Mouse (Mus musculus) liver, embryonic 15.5 days (tissue): ENCODE data around the gene Gm49601. TPM values are rescaled to one million over a fixed set of nuclear protein-coding genes. Genes with fewer than 3 reads are reported as not detected.

ENCODE experiments used
- ATAC-seq: fragments of 200-750 bp; cut with Nextera tagmentation; 2 replicates; pipeline ENCODE4 v1.8.0; 2017; ENCODE audit warnings: moderate number of reproducible peaks, mild to moderate bottlenecking, moderate library complexity; ENCODE audit not compliant: insufficient read depth
- H3K27ac ChIP-seq: fragments of 300-500 bp; sonication (generic); replicated peaks from 2 replicates; pipeline ENCODE4 v1.5.1; 2015; ENCODE audit warnings: mild to moderate bottlenecking, inconsistent platforms
- H3K27me3 ChIP-seq: fragments of 300-500 bp; sonication (generic); 2 replicates; pipeline ENCODE4 v1.6.1; 2015; ENCODE audit warnings: mild to moderate bottlenecking, inconsistent platforms
- H3K36me3 ChIP-seq: fragments of 300-500 bp; sonication (generic); replicated peaks from 2 replicates; pipeline ENCODE4 v1.6.1; 2015; ENCODE audit warnings: moderate library complexity, mild to moderate bottlenecking, inconsistent platforms
- H3K4me1 ChIP-seq: fragments of 300-500 bp; sonication (generic); replicated peaks from 2 replicates; pipeline ENCODE4 v1.6.1; 2015; ENCODE audit warnings: inconsistent platforms
- H3K4me2 ChIP-seq: fragments of 300-500 bp; sonication (generic); 2 replicates; pipeline ENCODE4 v1.6.1; 2015; ENCODE audit warnings: moderate library complexity, mild to moderate bottlenecking, inconsistent platforms
- H3K4me3 ChIP-seq: fragments of 300-500 bp; sonication (generic); replicated peaks from 2 replicates; pipeline ENCODE4 v1.5.1; 2015; ENCODE audit warnings: mild to moderate bottlenecking, inconsistent platforms
- H3K9ac ChIP-seq: fragments of 300-500 bp; sonication (generic); 2 replicates; pipeline ENCODE4 v1.6.1; 2015; ENCODE audit warnings: moderate library complexity, mild to moderate bottlenecking, inconsistent platforms
- H3K9me3 ChIP-seq: fragments of 300-500 bp; sonication (generic); replicated peaks from 2 replicates; pipeline ENCODE4 v1.6.1; 2016; ENCODE audit warnings: inconsistent platforms
- WGBS: fragments of 180-500 bp; shearing (Covaris S2); methylation state at CpG from one replicate; pipeline ENCODE4 v1.1.7; 2015; ENCODE audit warnings: mixed read lengths; ENCODE audit not compliant: insufficient replicate concordance; 5-methylcytosine and 5-hydroxymethylcytosine counted together
- polyA plus RNA-seq: library from polyadenylated mRNA; unstranded; fragments of >200 nt; fragmentation: Nextera tagmentation; extraction: Ambion mirVana; gene quantifications from 2 replicates; pipeline ENCODE4 v1.2.1, GENCODE M21; 2015

Gene Gm49601
- polyA plus RNA-seq, 1 experiment from 2014 or later = 0.39 TPM

DNA sequence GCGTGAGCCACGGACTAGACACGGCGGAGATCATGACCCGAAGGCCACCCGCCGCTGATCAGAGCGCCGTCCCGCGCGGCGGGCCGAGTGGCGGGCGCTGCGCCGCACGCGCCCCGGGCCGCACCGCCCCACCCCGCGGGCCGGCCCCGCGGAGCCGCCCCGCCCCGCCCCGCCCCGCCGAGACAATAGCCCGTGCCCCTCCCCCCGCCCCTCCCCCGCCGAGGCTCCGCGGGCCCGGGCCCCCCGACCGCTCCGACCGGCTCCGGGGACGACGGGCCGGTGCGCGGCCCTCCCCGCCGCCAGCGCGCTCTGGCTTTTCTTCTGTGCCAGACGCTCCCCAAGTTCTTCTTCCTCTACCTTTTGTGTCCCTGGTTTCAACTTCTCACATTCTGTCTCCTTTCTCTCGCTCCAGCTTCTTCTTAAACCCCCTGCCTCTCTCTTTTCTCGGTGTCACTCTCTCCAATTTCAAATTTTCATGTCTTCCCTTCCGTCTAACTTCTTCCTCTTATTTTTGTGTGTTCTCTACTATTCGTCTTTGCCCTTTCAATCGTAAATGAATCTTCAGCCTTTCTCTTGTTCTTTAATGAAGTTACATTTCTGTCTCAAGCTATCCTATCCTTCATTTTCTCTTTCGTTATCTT is 39.2 kb downstream of the Gm49601 start:
- WGBS = 1% methylated on average over 45 of the region's 62 CpGs
- Histone ChIP-seq H3K9me3 (no peaks in the 10 kb centered on the region), H3K4me3 (peak overlapping the region; percentile 24), H3K36me3 (no peaks in the 10 kb centered on the region), H3K9ac (no peak overlapping the region), H3K27ac (no peak overlapping the region), H3K27me3 (peaks cover 100% of the 10 kb centered on the region), H3K4me1 (peaks cover 34% of the 10 kb centered on the region), H3K4me2 (peak overlapping the region; percentile 49)
- ATAC-seq = no peak

DNA sequence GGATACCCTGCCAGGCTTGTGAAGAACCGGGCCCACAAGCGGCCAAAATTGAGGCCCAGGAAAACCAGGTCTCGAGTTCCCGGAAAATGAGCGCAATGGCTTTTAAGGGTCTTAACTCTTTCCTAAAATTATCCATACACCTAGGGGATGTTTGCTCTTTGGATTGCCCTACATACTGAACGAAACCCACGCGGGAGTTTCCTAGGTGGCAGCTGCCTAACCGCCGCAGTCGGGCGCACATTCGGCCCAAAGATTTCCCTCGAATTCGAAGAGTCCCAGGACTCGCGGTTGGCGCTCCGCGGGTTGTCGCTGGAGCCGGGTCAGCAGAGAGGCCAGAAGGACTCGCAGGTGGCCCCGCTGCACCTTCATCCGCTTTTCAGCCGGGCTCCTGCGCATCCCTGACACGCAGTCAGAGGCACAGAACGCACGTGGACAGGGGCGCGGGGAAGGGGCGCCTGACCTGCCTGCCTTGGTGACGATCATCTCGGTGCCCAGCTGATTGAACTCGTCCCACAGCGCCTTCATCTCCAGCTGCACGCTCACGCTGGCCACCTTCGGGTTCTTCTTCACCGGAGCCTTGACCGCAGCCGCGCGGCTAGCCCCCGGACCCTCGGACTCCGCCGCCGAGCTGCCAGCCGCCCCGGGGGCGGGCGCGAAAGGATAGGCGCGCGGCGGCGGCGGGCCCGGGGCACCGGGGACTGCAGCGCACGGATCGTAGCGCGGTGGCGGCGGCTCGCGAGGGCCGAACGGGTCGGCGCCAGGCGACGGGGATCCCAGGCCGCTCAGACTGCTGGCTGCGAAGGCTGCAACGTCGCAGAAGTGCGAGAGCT is 39.9 kb downstream of the Gm49601 start:
- Histone ChIP-seq H3K4me3 (peak overlapping the region; percentile 24), H3K4me1 (peaks cover 37% of the 10 kb centered on the region), H3K27me3 (peaks cover 100% of the 10 kb centered on the region), H3K9me3 (no peaks in the 10 kb centered on the region), H3K9ac (no peak overlapping the region), H3K4me2 (peak overlapping the region; percentile 49), H3K36me3 (no peaks in the 10 kb centered on the region), H3K27ac (no peak overlapping the region)
- ATAC-seq = no peak
- 2% methylated on average over 83 of the region's 83 CpGs for WGBS

DNA sequence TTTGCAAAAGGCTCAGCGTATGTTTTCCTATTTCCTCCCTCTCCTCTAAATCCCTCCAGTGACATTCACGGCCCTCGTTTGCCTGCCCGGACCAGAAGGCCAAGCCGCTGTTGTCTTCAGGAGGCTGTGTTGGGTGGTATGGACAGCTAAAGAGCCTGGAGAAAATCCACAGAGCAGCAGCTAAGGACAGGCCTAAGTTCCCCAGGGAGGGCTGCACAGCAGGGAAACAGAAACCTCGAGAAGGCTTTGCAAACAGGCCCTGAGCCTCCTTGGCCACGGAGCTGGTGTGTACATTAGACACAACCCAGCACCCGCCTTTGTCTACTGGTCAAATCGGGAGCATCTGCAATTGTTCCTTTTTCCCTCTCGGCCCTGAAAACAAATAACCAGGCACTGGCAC is 40.6 kb downstream of the Gm49601 start:
- no peaks in the 10 kb centered on the region for H3K36me3 ChIP-seq
- H3K4me1 ChIP-seq = peaks cover 33% of the 10 kb centered on the region
- no peak for ATAC-seq
- no peaks in the 10 kb centered on the region for H3K9me3 ChIP-seq
- H3K4me2 ChIP-seq = no peak overlapping the region
- no peak overlapping the region for H3K9ac ChIP-seq
- WGBS = 19% methylated on average over 10 of the region's 10 CpGs
- no peak overlapping the region for H3K27ac ChIP-seq
- H3K27me3 ChIP-seq = peaks cover 100% of the 10 kb centered on the region
- H3K4me3 ChIP-seq = no peak overlapping the region

DNA sequence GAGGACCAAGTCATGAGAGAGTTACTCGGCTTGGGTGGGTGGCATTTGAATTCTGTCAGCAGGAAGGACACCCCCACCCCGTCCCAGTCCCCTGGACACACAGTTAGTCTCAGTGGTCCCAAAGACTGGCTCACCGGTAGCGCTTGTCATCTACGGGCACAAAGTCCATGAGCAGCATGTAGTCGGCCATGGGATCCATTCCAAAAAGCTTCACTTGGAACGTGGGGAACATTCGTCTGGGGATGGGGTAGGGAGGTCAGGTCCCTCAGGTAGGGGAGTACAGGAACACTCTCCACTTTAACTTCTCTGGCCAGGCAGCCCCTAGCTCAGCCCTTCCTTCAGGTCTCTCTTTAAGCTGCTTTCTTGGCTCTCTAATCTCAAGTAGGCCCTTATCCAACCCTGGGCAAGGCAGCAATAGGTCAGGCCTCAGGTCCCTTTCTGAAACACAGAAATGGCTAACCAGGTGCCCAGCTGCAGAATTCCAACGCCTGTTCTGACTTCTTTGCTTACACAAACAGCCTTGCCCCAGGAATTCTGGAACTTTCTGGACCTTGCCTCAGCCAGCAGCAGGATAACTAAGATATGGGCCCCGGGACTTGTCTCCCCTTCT is 41.2 kb downstream of the Gm49601 start:
- no peak overlapping the region for H3K4me2 ChIP-seq

DNA sequence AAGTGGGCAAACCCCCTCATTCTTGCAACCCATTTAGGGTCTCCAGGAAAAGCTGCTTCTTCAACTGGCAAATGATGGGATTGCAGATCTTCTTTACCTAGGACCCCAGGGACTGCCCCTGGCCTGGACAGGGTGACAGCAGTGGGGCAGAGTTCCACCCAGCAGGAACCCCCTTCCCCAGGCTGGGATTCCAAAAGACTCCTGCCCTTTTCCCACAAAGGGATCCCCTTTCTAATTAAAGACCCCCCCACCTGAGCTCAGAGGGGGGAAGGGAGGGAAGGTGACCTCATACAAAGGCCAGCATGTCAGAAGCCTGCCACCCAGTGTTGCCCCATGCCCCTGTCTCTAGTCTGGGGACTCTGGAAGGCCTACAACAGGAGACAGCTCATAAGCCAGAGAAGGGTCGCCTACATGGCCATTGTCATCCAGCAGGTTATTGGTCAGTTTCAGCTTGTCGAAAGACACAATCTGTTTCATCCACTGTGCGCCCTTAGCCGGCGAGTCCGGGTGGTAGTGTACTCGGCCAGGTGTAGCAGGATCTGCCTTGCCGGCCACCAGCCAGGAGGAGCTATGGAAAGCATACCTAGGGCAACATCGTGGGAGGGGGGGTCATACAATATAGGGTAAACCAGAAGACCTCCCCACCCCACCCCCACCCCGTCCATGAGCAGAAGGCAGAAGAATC is 42.4 kb downstream of the Gm49601 start:
- no peak overlapping the region for H3K27ac ChIP-seq
- no peak overlapping the region for H3K4me3 ChIP-seq
- H3K36me3 ChIP-seq = no peaks in the 10 kb centered on the region
- peaks cover 97% of the 10 kb centered on the region for H3K27me3 ChIP-seq
- WGBS = 30% methylated on average over 10 of the region's 10 CpGs
- H3K9ac ChIP-seq = no peak overlapping the region
- no peaks in the 10 kb centered on the region for H3K9me3 ChIP-seq
- ATAC-seq = no peak
- H3K4me2 ChIP-seq = no peak overlapping the region
- peaks cover 27% of the 10 kb centered on the region for H3K4me1 ChIP-seq

More for the DNA sequence above, 41.2 kb downstream of the Gm49601 start:
- no peaks in the 10 kb centered on the region for H3K9me3 ChIP-seq
- WGBS = 38% methylated on average over 10 of the region's 10 CpGs
- peaks cover 29% of the 10 kb centered on the region for H3K4me1 ChIP-seq
- no peak overlapping the region for H3K4me3 ChIP-seq
- H3K9ac ChIP-seq = no peak overlapping the region
- ATAC-seq = no peak
- no peak overlapping the region for H3K27ac ChIP-seq
- peaks cover 100% of the 10 kb centered on the region for H3K27me3 ChIP-seq
- H3K36me3 ChIP-seq = no peaks in the 10 kb centered on the region

GRCm38 (mm10) chr16:18583169-18583568 is 43.1 kb downstream of the Gm49601 start:
- no peaks in the 10 kb centered on the region for H3K36me3 ChIP-seq
- H3K27ac ChIP-seq = no peak overlapping the region
- H3K9me3 ChIP-seq = no peaks in the 10 kb centered on the region
- H3K9ac ChIP-seq = no peak overlapping the region
- peaks cover 97% of the 10 kb centered on the region for H3K27me3 ChIP-seq
- H3K4me2 ChIP-seq = no peak overlapping the region
- H3K4me3 ChIP-seq = no peak overlapping the region
- ATAC-seq = no peak
- peaks cover 27% of the 10 kb centered on the region for H3K4me1 ChIP-seq
- 20% methylated on average over 10 of the region's 10 CpGs for WGBS

- H3K27me3 ChIP-seq = peaks cover 97% of the 10 kb centered on the region
- peak overlapping the region; percentile 53 for H3K4me2 ChIP-seq
- peaks cover 21% of the 10 kb centered on the region for H3K4me1 ChIP-seq
- no peaks in the 10 kb centered on the region for H3K36me3 ChIP-seq
- peak overlapping the region; percentile 32; the same call in 1 of the 2 replicates for H3K4me3 ChIP-seq
- H3K9ac ChIP-seq = no peak overlapping the region
- no peak for ATAC-seq
- H3K27ac ChIP-seq = no peak overlapping the region
- WGBS = 2% methylated on average over 67 of the region's 67 CpGs
- H3K9me3 ChIP-seq = no peaks in the 10 kb centered on the region
These were observed 43.6 kb downstream of the Gm49601 start for GRCm38 (mm10) chr16:18582426-18583148.

DNA sequence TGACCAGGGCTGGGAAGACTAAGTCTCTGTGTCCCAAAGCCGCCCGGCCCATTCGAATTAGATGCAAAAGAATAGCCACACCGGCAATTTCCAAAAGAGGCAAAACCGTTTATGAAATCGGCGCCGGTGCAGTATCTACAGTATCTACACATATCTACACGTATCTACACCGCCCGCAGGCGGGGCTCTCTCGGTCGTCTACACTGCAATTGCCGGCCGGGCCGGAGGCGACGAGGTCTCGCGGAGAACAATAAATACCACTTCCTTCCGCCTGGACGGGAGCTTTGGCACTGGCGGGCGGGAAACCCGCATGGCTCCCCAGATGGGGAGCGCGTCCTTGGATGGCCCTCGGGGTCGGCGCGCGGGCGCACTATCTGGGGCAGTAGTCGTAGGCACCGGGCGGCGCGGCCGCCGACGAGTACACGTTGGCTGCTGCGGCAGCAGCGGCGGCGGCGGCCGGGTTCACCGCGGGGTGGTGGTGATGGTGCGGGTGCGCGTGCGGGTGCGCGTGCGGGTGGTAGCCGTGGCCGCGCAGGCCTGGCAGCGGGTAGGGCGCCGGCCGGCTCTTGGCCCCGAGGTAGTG is 44.5 kb downstream of the Gm49601 start:
- H3K27me3 ChIP-seq = peaks cover 97% of the 10 kb centered on the region
- peak overlapping the region; percentile 53 for H3K4me2 ChIP-seq
- peak overlapping the region; percentile 32 for H3K4me3 ChIP-seq
- no peaks in the 10 kb centered on the region for H3K9me3 ChIP-seq
- H3K4me1 ChIP-seq = peaks cover 20% of the 10 kb centered on the region
- H3K36me3 ChIP-seq = no peaks in the 10 kb centered on the region
- no peak overlapping the region for H3K27ac ChIP-seq
- H3K9ac ChIP-seq = no peak overlapping the region
- no peak for ATAC-seq
- under 1% methylated on average over 64 of the region's 66 CpGs for WGBS

DNA sequence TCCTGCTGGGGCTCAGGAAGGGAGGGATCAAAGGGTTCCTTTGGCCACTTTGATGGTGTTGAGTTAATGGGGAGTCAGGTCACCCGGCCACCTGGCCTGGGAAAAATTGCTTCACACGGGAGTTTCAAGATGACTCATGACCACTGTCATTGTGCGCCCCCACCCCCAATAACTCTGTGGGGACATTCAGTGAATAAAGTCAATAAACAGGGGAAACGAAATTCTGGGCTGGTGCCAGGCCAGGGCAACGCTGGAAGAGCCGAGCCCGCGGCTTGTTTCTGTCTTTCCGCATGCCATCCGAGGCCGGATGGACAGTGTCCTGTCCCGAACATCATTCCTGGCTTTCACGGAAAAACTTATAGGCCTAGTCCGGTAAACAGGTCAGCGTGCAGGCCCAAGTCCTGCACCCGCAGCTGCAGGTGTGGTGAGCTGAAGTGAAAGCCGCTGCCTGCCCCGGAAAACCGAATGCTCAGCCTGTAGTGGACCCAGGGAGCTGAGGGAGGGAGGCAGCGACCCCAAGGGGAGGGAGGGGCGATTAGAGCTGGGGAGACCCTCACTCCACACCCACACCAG is 45.1 kb downstream of the Gm49601 start:
- Histone ChIP-seq H3K36me3 (no peaks in the 10 kb centered on the region), H3K9ac (no peak overlapping the region), H3K27me3 (peaks cover 94% of the 10 kb centered on the region), H3K27ac (no peak overlapping the region), H3K4me2 (peak overlapping the region; percentile 53), H3K4me1 (peaks cover 14% of the 10 kb centered on the region), H3K4me3 (peak overlapping the region; percentile 32; the same call in 1 of the 2 replicates), H3K9me3 (no peaks in the 10 kb centered on the region)
- no peak for ATAC-seq
- 6% methylated on average over 21 of the region's 21 CpGs for whole genome bisulfite sequencing

DNA sequence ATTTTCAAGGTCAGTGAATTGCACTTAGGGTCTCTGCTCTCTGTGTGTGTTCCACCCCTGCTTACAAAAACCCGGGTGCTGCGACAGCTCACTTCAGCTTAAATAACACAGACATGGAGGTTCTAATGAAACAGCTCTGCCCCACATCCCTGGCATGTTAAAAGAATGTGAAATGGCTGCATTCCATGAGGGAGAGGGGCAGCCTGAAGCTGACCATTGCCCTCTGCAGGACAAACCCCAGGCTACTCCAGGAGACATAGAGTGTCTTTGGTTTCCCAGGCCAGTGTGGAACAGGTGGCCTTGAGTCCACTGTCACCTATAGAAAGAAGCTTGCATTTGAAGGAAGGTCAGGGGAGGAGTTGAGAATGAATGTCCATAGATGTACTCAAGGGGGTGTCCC is 45.8 kb downstream of the Gm49601 start:
- ATAC-seq = no peak
- no peak overlapping the region for H3K4me2 ChIP-seq
- H3K9me3 ChIP-seq = no peaks in the 10 kb centered on the region
- WGBS = 39% methylated on average over 2 of the region's 2 CpGs
- H3K9ac ChIP-seq = no peak overlapping the region
- peaks cover 87% of the 10 kb centered on the region for H3K27me3 ChIP-seq
- no peak overlapping the region for H3K4me3 ChIP-seq
- peaks cover 12% of the 10 kb centered on the region for H3K4me1 ChIP-seq
- H3K27ac ChIP-seq = no peak overlapping the region
- no peaks in the 10 kb centered on the region for H3K36me3 ChIP-seq
